Mouse (Mus musculus) sigmoid colon, adult 10 weeks (tissue): ENCODE measurements around the gene Olfr58. TPM values are rescaled to one million over a fixed set of nuclear protein-coding genes. Genes with fewer than 3 reads are reported as not detected.

Experiments
- polyA plus RNA-seq: library from polyadenylated mRNA; stranded (reverse); fragments of 350-450 nt; fragmentation: Illumina TruSeq; extraction: RNeasy Lipid Tissue Mini Kit (QIAGEN cat#74804); gene quantifications from one replicate; pipeline ENCODE4 v1.2.3, GENCODE M21; 2014; ENCODE audit warnings: low read depth, low replicate concordance

Olfr58 gene
- polyA plus RNA-seq = not detected

GRCm38 (mm10) chr9:19779983-19780382, at the start of gene Olfr58:
Gene Olfr58 (plus strand): TSS chr9:19780283.

GRCm38 (mm10) chr9:19804606-19805005, 24.5 kb downstream of the Olfr58 start, which contains the start of gene Olfr859:
Gene Olfr859 (plus strand): TSS chr9:19804906.

Other genes with a start within 250 kb of the Olfr58 start
- gene Olfr853, start 239.2 kb upstream of the Olfr58 start, polyA plus RNA-seq = not detected
- not detected for gene Olfr854, start 212.9 kb upstream of the Olfr58 start, polyA plus RNA-seq
- not detected for gene Olfr855, start 197.7 kb upstream of the Olfr58 start, polyA plus RNA-seq
- gene Zfp317, start 158.2 kb upstream of the Olfr58 start, polyA plus RNA-seq = 48.5 TPM
- not detected for gene Olfr857, start 70.8 kb upstream of the Olfr58 start, polyA plus RNA-seq
- not detected for gene Olfr859, start 24.6 kb downstream of the Olfr58 start, polyA plus RNA-seq
- gene Olfr860, start 69.5 kb downstream of the Olfr58 start, polyA plus RNA-seq = not detected
- not detected for gene Olfr862, start 107.7 kb downstream of the Olfr58 start, polyA plus RNA-seq
- gene Olfr77, start 136.6 kb downstream of the Olfr58 start, polyA plus RNA-seq = not detected
- not detected for gene Olfr866, start 247.8 kb downstream of the Olfr58 start, polyA plus RNA-seq